Mouse (Mus musculus): ENCODE measurements around the gene Fxr2.

Gene Fxr2

DNA sequence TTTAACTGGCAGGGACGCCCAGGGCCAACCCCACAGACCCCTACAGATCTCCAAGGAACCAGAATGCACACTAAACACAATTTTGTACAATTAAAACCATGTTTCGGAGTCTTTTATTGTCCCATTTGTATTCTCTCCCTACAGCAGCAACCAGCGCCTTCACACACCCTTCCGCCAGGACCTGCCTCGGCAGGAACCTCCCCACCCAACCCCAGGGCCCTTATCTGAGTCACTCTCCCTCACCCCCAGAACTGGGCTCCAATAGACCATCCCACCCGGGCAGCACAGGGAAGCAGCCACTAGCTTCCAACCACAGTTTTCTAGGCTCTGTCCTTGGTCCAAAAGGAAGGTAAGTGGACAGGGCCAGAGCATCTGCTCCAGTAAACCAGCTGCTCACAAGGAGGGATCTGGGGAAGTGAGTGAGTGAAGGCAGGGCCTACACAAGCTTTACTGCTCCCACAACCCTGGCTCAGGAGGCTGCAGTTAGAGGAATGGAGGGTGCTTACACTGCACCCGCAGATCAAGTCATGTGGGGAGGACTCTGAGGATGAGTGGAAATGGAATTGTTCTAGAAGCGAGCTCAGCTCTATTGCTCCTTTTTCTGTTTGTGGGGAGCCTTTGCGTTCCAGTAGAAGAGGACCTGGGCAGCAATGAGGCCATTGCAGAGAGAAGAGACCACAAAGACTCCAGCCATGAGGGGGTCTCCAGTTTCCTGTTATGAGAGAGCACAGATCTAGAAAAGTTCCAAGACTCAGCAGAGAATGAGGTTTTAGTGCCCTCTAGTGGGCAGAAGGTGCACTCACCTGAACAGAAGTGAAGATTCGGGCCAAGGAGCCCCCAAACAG is 24.0 kb downstream of the Fxr2 start:
- in situ Hi-C loops (cut with MboI, MseI): no loop called here

- in situ Hi-C loops (cut with MboI, MseI): no loop called here
Observed at GRCm38 (mm10) chr11:69657462-69657881, 24.7 kb downstream of the Fxr2 start.

- in situ Hi-C loops (cut with MboI, MseI): loop anchor here (10.0 kb wide), 2 partner anchors 77 to 567 kb away; partner anchors contain the start of genes Per1, Trp53 and Wrap53
Observed at GRCm38 (mm10) chr11:69661221-69661881, 28.6 kb downstream of the Fxr2 start.

DNA sequence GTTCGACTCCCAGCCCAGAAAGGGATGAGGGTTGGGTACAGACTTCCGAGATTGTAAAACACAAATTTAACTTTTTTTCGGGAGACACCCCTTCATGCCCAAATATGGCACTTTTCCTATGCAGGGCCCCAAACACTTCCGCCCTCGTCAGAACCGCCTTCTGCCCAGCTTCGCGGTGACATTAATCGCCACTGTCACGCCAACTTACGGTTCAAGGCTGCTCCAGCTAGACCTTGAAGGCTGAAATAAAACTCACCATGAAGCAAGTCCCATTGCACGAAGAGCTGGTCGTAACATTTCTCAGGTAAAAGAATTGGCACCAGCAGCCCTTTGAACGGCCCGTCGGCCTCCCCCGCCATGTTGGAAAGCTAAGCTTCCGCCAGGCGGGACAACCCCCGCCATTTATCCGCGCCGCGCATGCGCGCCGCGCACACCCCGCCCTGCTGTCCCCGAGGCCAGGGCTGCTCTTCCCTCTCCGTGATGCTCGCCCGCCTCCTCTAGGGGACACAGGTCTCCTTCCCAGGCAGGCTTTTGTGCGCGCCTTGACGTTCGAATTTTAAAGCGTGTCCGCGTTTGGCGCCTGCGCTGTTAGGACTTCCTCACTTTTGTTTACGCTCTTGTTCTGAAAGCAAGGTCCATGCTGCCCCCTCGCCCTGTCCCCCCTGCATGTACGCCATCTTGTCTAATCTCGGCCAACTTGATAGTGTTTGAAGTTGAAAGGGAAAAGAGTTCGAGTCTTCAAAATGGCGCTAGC is 29.6 kb downstream of the Fxr2 start, which contains the start of gene Mpdu1:
TSS of gene Mpdu1 (minus strand) at position 430 of the 754 bp plus-strand sequence.
- in situ Hi-C loops (cut with MboI, MseI): loop anchor here (10.0 kb wide), 2 partner anchors 78 to 568 kb away; partner anchors contain the start of genes Per1, Trp53 and Wrap53

GRCm38 (mm10) chr11:69662967-69663671 is 30.3 kb downstream of the Fxr2 start:
- in situ Hi-C loops (cut with MboI, MseI): loop anchor here (10.0 kb wide), 2 partner anchors 78 to 568 kb away; partner anchors contain the start of genes Per1, Trp53 and Wrap53

DNA sequence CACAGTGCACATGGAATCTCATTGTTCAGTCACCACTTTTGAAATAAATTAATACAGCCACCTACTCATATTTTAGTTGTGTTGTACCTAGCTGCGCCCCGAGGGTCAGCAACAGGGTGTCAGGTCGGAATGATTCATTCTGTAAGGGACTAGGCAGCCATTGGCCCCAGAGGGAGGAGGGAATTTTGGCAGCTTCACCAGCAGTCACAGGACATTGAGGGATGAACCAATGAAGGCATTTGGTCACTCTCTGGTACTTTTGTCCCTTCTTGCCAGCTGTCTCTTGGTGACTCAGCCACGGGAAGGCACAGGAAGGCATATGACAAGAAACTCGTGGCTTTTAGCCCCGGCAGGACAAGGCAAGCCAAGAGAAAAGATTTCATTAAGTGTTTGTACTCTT is 31.0 kb downstream of the Fxr2 start:
- in situ Hi-C loops (cut with MboI, MseI): loop anchor here (10.0 kb wide), 2 partner anchors 79 to 569 kb away; partner anchors contain the start of genes Per1, Trp53 and Wrap53

DNA sequence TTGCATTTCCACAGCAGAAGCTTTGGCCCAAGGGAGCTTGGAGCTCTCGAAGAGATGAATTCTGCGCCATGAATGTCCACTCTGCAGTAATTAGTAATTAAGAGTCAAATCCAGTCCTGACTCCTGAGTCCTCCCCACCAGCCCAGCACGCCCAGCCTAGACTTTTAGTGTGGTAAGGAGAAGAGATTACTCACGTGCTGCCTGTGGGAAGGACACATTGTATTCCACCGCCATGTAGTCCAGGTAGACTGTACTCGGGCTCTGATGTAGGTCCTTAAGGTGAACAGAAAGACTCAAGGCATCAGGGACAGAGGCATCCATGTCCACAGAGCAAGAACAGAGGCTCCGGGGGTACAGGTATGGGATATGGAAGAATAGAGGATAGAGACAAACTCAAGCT is 32.1 kb downstream of the Fxr2 start:
- in situ Hi-C loops (cut with MboI, MseI): loop anchor here (10.0 kb wide), 2 partner anchors 80 to 570 kb away; partner anchors contain the start of genes Per1, Trp53 and Wrap53

GRCm38 (mm10) chr11:69665457-69665960 is 32.7 kb downstream of the Fxr2 start:
- in situ Hi-C loops (cut with MboI, MseI): loop anchor here (10.0 kb wide), 2 partner anchors 81 to 571 kb away; partner anchors contain the start of genes Per1, Trp53 and Wrap53

DNA sequence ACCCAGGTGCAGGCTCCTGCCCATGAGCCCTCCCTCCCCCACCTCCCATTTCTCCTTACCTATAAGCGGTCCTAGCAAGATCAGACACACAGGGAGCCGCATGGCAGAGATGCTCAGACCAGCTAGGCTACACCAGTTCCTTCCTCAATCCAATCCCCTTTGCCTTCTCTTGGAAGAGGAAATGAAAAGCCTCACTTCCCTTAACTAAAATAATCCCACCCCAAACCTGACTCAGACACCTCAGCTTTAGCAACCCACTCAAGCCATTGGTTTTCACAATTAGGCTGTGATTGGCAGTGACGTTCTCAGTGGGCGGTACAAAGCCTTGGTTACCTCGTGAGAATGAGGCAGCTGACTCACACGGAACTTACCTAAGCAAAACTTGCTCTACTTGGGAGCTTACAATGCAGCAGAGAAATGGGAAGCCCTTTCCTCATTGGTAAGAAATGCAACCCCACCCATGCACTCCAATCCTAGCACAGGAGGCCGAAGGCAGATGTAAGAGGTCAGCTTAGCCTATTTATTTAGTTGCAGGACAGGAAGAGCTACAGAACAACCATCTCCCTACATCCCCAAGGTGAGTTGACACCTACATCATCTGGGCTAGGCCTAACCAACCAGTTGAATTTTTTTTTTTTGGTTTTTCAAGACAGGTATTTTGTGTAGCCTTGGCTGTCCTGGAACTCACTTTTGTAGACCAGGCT is 33.3 kb downstream of the Fxr2 start, which contains the start of gene Cd68:
TSS of gene Cd68 (minus strand) at position 193 of the 704 bp plus-strand sequence.
- in situ Hi-C loops (cut with MboI, MseI): loop anchor here (10.0 kb wide), 2 partner anchors 81 to 571 kb away; partner anchors contain the start of genes Per1, Trp53 and Wrap53

GRCm38 (mm10) chr11:69666665-69667005 is 33.8 kb downstream of the Fxr2 start:
- in situ Hi-C loops (cut with MboI, MseI): loop anchor here (10.0 kb wide), 2 partner anchors 82 to 572 kb away; partner anchors contain the start of genes Per1, Trp53 and Wrap53

- in situ Hi-C loops (cut with MboI, MseI): no loop called here
Observed at GRCm38 (mm10) chr11:69670786-69671725, 38.3 kb downstream of the Fxr2 start.

- in situ Hi-C loops (cut with MboI, MseI): no loop called here
Observed at GRCm38 (mm10) chr11:69671726-69672124, 38.9 kb downstream of the Fxr2 start.

DNA sequence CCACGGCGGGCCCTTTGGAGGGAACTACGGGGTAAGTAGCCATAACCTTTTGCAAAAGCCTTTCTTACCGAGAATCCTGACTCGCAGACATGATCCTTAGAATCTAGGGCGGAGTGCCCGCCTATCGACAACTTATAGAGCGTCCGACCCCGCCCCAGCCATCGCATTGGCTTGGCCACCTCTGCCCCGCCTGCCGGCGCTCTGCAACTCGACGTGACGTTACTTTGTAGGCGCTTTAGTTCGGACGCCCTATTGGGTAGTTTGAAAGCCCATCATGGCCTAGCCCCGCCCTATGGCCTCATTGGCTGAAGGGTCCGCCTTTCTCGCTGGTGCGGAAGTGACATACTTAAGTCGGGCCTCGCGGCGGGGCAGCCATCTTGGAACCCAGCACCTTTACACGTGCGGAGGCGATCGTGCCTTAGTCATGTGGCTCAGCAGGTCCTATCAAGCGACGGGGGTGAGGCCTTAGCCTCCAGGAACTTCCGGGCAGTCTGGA is 39.5 kb downstream of the Fxr2 start, which contains the start of gene Eif4a1:
TSS of gene Eif4a1 (minus strand) at position 213 of the 496 bp plus-strand sequence.
- in situ Hi-C loops (cut with MboI, MseI): no loop called here

DNA sequence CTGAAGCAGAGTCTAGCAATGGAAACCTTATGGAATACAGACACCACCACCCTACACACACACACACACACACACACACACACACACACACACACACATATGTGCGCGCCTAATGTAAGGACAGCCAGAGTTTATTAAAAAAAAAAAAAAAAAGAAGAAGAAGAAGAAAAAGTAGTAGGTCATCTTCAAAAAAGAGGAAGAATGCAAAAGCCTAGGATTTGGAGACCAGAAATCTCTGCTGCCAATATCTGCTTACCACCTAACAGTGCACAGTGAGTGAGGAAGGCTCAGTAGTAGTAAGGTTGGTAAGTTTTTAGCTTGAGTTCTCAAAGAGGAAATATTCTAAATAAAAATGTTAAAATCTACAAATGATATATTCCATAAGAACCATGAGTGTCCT is 46.4 kb downstream of the Fxr2 start:
- in situ Hi-C loops (cut with MboI, MseI): no loop called here

GRCm38 (mm10) chr11:69680136-69680855 is 47.5 kb downstream of the Fxr2 start:
- in situ Hi-C loops (cut with MboI, MseI): no loop called here

- in situ Hi-C loops (cut with MboI, MseI): no loop called here
Observed at GRCm38 (mm10) chr11:69681314-69682208, 48.8 kb downstream of the Fxr2 start, which contains the start of gene Senp3. Gene Senp3 (minus strand): TSS chr11:69682084.

Measured in T-helper 2 cell (primary cell).